Mouse (Mus musculus) erythroblast, embryonic 14.5 days (primary cell): ENCODE results near the gene Rab40c.

Experiments used
- GATA1 ChIP-seq: IDR thresholded peaks from 2 replicates; pipeline ENCODE4 v1.6.1; 2012; ENCODE audit warnings: low read length, inconsistent platforms, mixed read lengths
- TAL1 ChIP-seq: IDR thresholded peaks from 3 replicates; pipeline ENCODE4 v1.6.1; 2012; ENCODE audit warnings: low read length, inconsistent platforms, mixed read lengths

GRCm38 (mm10) chr17:25873405-25874147 lies 46.0 kb downstream of the Rab40c start:
- no peak for TF ChIP-seq TAL1
- TF ChIP-seq GATA1, result no peak
